Mouse (Mus musculus) induced T-regulatory cell, adult 2 months (primary cell): Measurements from ENCODE around the gene Erp44.
A peak's percentile ranks its signal among the peaks of the same experiment; 100 is the strongest.

Experiments used
- DNase-seq: peaks from one replicate; pipeline ENCODE4 v3.0.0-alpha.2; 2012; ENCODE audit warnings: low read depth

Gene Erp44

DNA sequence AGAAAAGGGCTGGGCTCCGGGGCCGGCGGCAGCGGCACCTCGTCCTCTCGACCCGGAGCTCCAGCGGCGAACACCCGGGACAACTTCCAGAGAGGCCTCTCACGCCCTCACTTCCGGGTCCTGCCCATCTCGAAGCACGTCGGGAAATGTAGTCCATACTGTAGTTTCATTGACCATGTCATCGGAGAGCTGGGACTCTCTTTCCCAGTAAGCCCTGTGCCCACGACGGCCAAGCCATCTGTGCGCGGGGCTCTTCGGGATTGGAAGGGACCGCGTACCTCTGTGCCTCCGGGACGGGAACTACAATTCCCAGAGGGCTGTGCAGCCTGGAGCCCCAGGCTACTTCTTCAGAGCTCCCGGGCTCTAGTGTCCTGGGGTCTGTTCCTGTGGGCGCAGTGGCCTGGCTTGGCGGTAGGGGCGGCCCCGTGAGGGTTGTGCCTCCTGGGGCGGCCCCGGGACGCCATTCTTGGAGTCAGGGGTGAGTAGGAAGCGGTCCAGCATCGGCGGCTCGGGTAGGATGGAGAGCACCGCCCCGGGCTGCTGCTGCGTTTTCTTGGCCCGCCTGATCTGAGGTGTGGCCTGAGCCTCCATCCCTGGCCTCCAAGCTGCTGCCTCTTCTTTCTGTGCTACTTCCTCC, at the start of gene Erp44, which contains the start of gene Invs:
TSS of gene Erp44 (minus strand) at position 61 of the 637 bp plus-strand sequence.
TSS of gene Invs (plus strand) at position 263 of the 637 bp plus-strand sequence.
- DNase-seq, result peak; percentile 96

DNA sequence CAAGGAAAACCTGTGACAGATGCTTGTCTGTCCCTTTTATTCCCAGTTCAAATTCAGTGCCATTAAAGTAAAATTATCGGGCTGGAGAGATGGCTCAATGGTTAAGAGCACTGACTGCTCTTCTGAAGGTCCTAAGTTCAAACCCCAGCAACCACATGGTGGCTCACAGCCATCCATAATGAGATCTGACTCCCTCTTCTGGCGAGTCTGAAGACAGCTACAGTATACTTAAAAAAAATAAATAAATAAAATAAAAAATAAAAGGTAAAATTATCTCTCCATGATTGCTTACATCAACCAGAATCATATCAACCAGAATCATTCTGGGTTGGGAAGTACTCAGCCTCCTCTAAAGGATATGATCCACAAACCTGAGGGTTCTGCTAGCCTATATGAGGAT, 48.7 kb upstream of the Erp44 start:
- peak; percentile 4 for DNase-seq

DNA sequence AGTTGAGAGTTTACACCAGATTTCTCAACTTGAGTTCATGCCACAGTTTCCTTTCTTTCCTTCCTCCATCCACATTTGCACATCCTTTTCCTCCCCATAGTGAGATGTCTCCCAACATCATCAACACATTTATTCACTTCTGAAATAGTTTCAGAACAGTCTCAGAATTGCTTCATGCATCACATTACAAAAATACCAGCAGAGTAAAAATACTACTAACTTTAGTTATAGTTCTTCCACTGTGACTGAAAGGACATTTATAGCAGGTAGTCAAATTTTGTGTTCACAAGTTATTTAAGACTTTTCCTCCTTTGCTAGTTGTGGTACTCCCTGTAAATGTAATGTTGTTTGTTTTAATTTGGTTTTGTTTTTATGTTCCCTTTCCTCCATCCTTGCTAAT, 47.8 kb upstream of the Erp44 start:
- DNase-seq, result no peak

DNA sequence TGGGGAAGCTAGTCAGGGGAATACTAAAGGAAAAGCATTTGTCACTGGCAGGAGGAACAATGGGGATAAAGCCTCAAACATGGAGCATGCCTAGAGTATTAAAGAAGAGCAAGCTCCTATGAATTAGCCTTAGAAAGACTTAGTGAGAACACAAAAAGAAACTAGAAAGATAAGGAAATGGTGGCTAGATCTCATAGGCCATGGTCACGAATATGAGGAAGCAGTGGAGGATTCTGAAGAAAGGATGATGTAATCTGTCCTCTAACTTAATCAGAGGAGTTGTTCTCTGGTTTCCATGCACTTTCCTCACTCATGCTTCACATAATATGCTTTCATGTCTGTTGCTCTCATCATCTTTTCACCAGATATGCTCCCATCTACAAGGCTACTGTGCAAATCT, 42.7 kb upstream of the Erp44 start:
- no peak for DNase-seq

DNA sequence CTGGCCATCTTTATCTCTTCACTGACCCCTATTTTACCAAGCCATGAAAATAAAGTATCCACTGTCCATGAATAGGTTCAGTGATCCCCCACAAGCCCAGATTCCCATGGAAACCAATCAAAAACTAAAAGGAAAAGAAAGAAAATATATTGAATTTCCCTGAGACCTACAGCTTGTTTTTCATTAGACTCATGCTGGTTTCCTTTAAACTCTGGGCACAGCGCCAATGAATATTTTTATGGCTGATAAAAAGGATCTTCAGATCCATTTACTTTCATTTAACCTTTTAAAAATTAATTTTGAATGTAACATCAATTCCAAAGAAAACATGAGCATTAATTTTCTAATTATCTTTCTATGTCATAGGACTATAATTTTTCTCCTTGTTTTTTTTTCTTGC, 41.9 kb upstream of the Erp44 start:
- no peak for DNase-seq

DNA sequence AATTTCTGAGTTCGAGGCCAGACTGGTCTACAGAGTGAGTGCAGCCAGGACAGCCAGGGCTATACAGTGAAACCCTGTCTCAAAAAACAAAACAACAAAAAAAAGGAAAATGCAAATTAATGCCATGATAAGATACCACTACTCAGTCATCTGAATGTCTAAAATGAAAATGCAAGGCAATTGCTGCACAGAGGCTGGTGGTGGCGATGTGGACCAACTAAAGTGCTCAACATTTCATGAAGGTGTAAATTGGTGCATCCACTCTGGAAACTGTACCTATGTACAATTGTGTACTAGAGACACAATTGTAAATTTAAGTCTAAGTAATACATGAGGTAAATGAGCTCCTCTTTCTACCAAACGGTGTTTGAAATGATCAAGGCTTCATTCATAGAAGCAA, 36.7 kb upstream of the Erp44 start:
- DNase-seq, result no peak

DNA sequence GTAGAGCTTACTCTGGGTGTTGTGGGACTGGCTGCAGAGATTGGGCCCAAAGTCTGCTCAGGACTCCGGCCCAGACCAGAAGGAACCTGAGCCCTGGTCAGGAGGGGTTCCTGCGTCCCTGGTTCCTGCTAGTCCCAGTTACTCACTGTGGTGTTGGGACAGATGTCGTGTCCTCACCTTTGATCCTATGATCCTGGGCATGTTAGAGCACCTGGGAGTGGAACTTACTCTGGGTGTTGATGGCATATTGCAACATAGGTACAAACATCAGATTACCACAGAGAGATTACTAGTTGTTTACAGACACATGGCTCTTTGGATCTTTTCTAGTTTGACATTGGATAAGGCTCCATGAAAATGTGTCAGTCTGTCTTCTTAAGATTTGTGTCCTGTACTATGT, 35.5 kb upstream of the Erp44 start:
- no peak for DNase-seq

DNA sequence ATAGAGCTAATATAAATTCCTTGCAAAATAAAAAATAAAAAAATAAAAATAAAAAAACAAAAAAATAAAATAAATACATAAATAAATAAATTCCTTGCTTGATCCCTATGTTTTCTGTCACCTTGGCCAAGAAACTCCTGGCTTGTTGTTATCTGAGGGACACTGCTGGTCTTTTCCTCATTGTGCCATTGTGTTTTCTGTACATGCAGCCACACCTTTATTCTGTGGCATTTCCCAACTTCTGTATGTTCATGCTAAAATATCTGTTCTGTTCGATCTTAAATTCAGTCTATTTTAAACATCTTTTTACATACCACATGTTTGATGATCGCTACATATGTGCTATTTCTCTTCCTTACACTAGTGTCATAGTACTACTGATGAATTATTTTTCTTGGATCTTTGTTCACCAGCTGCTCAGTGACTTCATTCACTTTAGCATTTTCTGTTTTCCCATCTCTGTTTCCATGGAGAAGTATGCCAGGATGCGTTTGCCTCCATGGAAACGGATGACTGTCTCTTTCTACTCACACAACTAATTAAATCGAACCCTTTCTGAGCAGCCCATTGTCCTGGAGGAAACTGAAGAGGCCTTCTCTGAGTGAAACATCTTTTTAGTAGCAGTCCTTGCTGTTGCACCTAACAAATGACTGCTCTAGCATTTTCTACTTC, 7.9 kb upstream of the Erp44 start:
- no peak for DNase-seq

DNA sequence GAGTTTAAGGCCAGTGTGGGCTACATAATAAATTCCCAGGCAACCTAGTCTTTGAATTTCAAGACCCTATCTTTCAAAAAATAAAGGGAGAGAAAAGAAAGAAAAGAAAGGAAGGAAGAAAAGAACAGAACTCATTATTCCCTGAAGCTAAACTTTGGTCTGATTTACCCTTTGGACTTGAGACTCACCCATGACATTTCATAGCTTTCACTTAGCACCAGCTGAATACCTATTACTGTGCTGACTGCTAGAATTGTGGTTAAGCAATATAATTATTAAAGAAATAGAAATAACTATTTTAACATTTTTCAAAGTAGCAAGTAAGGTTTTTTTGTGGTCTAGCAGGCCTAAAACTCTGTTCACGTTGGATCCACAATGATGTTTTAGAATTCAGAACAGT, 1.8 kb upstream of the Erp44 start:
- DNase-seq, result no peak

DNA sequence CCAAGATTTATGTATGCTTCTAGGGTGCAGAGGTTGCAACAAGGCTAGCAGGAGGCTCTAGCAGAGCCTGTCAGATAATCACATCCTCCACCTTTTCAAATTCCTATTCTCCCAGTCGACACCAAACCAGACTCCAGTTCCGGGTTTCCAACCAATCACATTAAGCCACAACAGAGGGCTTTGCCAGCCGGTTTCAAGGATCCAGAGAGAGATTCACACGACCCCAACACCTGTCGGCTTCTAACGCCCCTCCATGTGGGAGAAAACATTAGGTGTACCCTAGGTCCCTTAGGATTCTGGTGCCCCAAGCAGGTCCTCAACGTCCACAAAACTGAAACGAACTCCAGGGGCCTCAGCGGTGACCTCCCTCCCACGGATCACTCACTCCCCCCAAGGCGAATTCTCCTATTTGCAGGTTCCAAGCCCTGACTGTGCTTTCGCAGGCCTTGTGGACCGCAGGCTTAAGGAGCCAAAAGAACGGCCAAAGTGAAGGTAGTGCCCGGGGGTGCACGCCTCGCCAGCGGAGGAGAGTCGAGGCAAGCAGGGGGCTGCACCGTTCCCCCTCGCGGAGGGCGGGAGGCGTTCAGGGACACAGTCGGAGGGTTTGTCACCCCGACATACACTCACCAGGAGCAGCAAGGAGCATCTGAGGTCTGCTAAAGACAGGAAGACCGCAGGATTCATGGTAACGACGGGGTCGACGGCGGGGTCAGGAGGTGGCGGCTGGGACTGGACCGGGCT, 431 bp downstream of the Erp44 start:
- no peak for DNase-seq

DNA sequence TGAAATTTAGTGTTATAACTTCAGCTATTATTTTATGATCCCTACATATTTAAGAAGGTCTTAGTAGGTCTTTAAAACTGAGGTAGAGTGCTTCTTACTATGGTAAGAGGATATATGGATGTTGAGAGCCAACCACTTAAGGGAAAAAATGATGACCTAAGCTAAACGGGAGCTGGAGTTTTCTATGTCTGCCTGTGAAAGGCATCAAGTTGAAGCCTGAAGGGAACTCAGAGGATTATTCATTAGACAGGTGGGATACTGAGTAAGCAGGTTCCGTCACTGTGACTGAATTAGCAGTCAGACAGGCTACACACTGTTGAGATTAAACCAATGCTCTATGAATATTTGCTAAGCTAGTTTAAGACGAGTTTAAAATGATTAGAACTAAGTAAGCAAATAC, 2.3 kb downstream of the Erp44 start:
- DNase-seq, result no peak

DNA sequence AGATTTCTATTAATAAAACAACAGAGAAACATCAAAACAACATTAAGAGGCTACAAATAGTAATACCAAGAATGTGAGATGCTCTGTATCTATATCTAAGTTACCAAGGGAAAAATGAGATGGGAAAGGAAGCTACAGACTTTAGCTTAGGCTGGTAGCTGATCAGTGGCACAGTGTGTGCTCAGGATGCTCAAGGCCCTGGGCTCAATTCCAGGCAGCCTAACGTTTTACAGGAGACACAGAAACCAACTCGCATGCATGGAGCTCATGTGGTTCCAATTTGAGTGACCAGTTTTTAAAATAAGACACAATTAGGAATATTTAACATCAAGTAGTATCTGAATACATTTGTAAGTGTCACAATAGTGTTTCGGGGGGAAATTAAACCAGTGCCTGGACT, 3.6 kb downstream of the Erp44 start:
- no peak for DNase-seq

DNA sequence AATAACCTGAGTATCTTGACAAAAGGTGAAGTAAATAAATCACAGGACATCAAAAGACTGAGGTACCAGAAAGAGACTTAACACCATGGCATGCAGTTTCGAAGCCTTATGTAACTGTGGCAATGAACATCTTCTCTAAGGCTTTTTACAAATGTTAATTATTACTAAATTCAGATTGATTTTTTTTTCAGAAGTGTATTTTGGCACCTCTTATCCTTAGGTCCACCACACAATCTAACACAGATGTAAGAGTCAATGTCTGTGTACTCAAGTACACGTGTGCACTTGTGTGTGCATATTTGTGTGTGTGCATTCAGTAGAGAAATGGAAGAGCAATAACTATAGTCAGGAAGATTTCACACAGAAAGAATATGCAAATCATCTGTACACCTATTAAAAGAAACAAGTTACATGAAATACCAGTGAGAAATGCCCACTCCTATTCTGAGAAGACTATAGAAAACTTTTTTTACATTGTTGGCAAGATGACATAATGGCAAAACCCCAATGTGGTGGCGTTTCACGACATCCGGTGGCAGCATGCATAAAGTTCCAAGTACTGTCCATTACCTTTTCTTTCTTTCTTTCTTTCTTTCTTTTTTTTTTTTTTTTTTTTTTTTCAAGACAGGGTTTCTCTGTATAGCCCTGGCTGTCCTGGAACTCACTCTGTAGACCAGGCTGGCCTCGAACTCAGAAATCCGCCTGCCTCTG, 6.1 kb downstream of the Erp44 start:
- peak; percentile 42 for DNase-seq

DNA sequence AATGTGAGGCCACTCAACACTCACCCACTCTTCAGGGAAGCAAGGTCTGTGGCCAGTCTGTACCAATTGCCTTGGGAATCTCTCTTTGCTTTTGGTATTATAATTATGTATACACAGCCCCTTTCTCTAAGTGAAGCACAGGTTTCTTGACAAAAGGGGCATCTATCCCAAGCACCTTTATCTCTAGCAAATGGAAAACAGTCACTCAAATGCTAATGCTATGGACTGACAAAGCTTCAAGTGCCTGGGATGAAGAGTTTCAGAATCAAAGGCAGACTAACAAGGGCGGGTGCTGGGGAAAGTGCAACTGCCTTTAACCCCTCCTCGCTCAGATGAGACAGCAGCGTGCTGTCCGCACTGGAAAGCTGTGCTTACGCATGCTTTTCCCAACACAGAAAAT, 7.5 kb downstream of the Erp44 start:
- no peak for DNase-seq

DNA sequence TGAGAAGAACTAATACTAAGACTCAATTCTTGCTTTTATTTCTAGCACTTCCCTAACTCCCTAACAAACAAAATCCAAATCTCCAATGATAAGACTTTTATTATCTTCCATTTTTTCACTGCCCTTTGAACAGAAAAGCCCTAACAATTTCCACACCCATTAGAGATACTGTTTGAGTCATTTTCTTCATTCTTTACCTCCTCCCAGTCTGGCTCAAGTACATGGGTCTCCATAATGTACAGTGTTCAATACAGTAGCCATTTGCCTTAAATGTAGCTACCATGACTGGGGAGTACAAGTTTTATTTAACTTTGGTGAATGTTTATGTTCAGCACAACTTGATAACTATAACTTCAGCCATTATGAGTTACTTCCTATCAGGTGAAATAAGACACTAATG, 8.8 kb downstream of the Erp44 start:
- no peak for DNase-seq

DNA sequence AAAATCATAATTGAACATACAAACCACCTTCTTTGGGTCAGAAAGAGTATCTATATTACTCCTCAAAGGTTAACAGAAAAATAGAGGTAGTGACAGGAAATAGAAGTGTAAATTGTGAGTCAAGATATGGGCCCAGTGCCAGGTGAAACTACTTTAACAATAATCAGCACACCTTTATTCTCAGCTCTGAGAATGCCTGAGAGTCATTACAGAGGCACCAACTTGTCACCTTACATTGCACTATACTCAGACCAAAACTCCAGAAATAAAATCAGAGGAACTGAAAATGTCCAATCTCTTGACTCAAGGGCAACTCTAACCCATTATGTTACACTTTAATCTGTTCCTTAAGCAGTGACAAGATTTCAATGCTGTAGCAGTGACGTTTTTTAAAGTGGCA, 11.2 kb downstream of the Erp44 start:
- peak; percentile 50 for DNase-seq

DNA sequence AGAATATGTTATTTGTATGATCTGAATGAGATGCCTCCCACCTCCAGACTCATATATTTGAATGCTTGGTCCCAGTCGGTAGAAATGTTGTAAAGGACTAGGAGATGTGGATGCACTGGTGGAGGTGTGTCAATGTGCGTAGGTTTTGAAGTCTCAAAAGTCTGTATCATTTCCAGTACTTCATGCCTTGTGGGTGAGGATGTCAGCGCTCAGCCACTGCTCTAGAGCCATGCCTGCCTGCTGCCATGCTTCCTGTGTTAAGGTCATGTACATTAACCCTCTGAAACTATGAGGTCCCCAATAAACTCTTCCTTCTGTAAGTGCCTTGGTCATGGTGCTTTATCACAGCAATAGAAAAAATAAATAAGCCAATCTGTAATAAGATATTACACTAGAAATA, 11.7 kb downstream of the Erp44 start:
- DNase-seq, result peak; percentile 48

DNA sequence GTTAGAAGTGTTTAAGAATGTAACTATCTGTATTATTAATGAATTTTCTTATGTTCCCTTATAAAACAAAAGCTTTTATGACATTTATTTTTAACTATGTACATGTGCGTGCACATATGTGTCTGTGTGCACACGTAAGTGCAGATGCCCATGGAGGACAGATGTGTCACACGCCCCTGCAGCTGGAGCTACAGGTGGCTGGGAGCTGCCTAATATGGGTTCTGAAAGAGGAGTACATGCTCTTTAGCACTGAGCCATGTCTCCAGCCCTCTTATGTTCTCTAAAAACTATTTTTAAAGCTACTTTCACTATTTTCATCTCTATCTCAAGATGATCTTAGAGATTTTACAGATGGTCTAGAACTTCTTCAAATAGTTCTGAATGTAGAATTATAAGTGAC, 21.3 kb downstream of the Erp44 start:
- DNase-seq, result no peak

DNA sequence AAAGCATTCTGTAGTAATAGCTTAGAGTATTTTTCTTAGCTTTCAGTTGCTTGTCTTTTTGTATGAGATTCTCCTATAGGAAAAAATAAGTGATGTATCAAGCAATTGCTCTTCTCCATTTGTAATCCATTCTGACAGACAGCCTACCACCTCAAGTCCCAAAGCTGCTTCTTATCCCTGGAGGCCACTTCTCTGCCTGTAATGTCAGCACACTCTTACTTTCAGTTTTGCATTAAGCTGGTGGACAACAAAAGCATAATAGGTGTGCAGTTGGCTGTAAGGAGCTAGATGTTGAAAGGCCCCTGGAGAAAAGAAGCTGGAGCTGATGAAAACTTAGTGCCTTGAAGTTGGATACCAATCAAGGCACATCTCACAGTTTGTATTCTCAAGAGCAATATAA, 26.1 kb downstream of the Erp44 start:
- DNase-seq, result no peak

DNA sequence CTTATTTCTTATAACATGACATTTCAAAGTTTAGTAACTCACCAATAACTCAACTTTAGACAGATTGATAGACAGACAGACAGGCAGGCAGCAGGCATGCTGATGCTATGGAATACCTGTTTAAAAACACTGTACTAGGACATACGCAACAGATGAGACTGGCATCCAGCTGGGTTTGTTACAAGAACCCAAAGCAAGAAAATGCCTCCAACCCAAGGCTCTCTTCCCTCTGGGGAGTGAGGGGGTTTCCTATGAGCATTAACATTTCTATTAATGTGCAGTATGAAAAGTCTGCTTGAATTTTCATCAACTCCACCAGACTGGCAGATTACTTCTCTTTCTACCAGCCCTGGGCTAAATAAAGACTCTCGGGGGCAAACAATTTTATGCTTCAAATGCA, 35.1 kb downstream of the Erp44 start:
- DNase-seq, result no peak

DNA sequence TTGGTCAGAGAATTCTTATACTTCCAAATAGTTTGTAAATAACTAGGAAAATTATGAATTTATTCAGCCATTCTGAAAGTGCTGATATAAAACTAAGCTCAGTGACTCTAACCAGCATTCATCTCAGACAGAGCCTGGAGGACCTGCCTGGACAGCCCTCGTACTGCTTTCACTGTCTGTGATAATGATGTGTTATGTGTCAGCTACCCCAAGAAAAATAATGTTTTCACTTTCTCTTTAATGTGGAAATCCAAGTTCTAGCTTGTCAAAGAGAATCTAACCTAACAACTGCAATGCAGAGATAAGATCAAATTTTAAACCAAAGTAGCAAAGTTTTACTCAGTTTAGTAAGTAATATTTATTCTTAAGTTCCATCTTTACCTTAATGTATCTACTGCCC, 35.6 kb downstream of the Erp44 start:
- DNase-seq, result peak; percentile 29

DNA sequence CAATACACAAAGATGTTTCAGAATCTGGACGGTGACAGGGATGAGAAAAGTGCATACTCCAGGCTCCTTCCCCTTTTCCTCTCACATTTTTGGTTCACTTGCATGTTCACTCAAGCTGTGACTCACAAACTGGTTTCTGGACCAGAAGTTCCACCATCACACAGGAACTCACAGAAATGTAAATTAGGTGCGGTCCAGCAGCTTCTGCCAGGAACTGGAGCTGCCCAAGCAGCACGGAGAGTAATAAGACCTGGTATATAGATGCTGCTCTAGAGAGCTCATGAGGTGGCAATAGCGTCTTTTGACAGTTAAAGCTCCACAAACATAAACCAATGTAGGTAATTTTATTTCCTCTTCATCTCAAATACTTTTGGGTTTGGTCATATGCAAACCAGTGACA, 36.9 kb downstream of the Erp44 start:
- no peak for DNase-seq

DNA sequence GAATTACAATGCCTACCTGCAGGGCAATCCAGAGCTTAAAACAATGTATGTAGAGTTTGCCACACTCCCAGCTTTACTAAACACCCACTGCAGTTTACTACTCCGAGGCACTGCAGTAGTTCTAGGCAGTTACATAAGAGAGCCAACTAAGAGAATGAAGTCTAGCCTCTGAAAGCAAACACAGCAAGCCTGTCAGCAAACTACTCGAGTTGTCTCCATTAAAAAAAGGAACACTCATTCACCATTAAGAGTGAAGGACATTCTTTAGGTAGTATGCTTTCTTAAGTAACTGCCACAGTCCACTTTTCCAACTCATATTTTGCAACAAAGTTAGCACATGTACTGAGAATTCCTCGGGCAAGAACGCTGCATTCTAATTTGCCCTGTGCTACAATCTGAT, 40.3 kb downstream of the Erp44 start:
- no peak for DNase-seq
